Mouse (Mus musculus) urinary bladder, postnatal 14 days (tissue): ENCODE results near the gene Dnase2a.
A peak's percentile ranks its signal among the peaks of the same experiment; 100 is the strongest.
"Not testable (repeated sequence)": the region's sequence is repeated elsewhere in the genome, so short reads cannot be mapped to it uniquely, and the experiment has no call there.

ENCODE experiments used
- DNase-seq: peaks from one replicate; pipeline ENCODE4 v3.0.0; 2021; ENCODE audit warnings: low spot score

Dnase2a gene

DNA sequence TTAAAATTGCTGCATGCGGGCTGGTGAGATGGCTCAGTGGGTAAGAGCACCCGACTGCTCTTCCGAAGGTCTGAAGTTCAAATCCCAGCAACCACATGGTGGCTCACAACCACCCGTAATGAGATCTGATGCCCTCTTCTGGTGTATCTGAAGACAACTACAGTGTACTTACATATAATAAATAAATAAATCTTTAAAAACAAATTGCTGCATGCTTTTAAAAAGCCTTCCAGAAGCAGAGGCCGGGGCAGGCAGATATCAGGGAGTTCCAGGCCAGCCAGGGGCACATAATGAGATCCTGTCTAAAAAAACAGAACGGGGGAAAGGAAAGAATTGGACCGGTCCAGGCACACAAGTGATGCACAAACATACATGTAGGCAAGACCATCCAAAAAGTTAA lies 381 bp upstream of the Dnase2a start:
- DNase-seq = not testable (repeated sequence)

DNA sequence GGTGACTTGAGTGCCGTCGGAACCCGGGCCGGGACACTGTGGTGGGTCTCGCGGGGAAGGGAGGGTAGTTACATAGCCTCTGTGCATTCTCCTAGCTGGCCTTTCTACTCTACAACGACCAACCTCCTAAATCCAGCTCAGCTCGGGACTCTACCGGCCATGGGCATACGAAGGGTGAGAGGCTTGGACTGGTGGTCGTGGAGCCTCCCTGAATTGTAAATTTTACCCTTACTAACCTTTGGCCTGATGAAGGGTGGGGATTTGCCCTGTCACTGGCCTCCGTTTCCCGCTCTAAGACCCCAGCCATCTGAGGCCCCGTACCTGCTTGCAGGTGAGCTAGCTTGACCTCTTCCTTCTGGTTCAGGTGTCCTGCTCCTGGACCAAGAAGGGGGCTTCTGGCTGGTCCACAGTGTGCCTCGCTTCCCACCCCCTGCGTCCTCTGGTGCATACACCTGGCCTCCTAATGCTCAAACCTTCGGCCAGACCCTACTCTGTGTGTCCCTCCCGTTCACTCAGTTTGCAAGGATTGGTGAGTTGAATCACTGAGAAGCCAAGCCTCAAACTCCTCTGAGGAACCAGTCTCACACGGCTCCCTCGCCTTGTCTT lies 905 bp downstream of the Dnase2a start:
- no peak for DNase-seq

DNA sequence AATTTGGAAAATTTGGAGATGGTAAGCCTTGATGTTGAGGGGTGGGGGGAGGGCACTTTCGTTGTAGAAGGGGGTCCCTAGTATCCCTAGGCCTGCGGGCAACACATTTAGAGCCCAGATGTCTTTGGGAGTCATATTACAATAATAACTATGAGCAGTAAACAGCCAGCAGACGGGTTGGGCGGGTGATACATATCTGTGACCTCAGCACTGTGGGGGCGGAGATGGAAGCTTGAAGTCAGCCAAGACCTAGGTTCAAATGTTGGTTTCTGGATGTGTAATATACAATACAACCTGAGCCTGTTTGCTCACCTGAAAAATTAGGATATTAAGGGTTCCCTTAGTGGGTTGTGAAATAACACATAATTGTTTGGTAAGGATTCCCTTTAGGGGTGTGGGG lies 1.6 kb downstream of the Dnase2a start:
- DNase-seq = peak; percentile 49

DNA sequence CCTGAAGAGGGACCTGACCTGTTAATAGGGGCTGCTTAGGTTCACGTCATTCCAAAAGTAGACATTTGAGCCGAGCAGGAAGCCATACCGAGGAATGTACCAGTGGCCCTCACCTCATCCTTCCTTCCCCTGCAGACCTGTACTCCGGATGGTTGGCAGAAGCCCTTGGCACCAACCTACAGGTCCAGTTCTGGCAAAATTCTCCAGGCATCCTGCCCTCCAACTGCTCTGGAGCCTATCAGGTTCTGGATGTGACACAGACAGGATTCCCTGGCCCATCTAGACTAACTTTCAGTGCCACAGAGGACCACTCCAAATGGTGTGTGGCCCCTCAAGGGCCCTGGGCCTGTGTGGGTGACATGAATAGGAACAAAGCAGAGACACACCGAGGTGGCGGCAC lies 2.2 kb downstream of the Dnase2a start:
- no peak for DNase-seq

DNA sequence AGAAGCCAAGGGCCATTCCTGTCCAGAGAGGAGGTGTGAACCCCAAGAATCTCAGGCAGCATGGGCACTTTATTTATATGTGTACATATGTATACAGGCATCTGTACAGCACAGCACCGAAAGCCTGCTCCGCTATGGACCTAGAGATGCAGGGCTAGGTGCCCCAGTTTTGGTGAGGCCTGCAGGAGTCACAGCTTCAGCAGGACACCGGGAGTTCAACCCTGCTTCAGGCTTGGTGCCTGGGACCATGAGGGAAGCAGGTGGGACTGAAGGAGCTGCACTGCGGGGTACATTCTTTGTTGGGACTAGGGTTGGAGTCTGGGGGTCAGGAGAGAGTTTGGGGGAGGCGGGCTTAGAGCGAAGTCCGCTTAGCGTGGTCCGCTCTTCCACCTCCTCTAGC lies 3.5 kb downstream of the Dnase2a start:
- no peak for DNase-seq

DNA sequence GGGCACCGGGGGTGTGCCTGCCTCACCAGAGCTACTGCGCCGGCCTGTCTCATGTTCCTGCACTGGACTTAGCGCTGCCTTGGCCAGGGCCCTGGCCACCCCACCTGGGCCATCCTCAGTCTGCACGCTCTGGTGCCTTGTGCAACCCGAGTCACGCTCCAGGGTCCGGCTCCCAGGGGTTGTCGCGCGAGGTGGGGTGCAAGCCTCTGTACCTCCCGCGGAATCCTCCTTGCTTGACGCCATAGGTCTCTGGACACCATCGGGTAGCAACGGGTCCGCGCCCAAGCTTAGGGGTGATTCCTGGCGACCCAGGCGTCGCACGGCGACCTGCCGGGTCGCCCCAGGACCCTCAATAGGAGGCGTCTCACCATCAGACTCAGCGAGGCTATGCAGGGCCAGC lies 4.0 kb downstream of the Dnase2a start:
- no peak for DNase-seq

DNA sequence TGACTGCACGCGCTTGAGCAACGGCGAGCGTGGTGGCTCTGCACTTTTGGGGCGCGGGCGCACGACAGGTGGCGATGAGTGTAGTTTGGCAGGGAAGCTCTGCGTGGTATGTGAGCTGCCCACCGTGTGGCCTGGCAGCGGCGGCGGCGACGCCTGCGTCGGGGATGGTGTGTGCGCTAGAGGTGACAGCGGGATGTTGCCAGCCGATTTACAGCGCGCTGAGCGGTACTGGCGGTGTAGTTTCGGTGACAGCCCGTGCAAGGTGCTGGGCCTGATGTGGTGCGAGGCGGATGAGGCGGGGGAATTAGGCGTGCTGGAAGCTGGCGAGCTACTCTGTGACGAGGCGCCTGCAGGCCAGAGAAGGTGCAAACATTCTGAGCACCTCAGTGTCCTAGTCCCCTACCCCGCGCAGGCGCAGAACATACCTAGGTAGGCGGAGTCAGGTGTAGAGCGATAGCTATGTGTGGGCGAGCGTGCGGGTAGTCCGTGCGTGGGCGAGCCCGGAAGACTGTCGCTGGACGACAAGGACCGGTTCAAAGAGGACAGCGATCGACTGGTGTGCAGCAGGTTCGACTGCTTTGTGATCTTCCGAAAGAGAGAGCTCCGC lies 4.6 kb downstream of the Dnase2a start:
- DNase-seq = peak; percentile 83

DNA sequence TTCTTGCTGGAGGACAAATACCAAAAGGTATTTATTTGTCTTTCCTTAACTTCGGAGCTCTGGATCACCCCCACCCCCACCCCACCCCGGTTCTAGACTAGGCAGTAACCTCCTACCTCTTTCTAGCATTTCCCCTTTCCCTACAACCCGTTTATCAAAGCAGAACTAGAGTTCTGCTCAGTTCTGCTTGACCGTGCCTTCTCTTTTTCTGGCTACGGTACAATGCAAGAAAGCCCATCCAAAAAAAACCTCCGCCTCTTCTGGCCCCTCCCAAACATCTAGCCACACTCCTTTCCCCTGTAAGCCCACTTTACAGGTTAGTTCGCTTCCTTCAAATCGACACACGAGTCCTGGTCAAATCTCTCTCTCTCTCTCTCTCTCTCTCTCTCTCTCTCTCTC lies 5.1 kb downstream of the Dnase2a start:
- DNase-seq = no peak

DNA sequence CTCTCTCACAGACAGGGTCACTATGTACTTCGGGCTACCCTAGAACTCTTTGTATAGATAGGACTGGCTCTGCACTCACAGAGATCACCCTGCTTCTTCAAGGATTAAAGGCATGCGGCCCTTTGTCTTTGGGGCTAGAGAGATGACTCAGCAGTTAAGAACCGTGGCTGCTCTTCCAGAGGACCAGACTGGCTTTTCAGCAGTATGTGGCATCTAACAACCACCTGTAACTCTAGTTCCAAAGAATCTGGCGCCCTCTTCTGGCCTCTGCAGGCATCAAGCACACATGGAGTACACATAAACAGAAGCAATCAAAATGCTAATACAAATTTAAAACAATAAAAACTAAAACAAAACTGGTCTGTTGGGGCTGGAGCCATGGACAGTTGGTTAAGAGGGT lies 5.6 kb downstream of the Dnase2a start:
- DNase-seq = no peak

DNA sequence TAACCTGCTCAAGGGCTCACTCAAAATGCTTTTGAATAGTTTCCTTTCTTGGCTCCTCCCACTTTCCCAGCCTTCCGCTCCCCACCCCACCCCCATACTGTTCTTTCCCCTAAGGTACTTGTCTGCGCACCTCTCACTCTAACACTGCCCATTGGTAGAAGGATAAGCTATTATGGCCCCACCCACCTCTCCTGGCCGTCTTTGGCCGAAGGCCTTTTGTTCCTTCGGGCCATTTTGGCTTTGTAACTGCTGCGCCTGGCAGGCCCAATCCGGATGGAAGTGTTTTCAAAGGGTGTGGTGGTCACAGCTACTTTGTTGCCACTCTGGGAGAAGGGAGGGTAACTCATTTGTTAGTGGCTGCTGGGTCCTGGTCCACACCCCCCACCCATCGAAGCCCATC lies 6.9 kb downstream of the Dnase2a start:
- no peak for DNase-seq

DNA sequence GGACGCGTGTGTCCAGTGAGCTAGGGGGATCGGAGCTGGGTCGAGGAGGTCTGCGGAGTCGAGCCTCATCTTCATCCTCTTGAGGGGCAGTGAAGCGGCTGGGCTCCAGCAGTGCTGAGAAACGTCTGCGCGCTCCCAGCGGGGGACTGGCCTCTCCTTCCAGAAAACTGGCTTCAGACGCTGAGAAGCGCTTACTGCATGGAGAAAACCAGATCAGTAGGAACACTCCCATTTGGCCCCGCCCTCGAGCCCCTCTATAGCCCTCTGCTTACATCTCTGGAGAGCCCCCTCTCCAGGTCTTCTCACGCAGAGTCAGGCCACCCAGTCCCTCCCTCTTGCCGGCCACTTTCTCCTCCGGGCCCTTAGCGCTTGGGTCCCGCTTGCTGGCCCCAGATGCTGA lies 9.4 kb downstream of the Dnase2a start:
- no peak for DNase-seq

DNA sequence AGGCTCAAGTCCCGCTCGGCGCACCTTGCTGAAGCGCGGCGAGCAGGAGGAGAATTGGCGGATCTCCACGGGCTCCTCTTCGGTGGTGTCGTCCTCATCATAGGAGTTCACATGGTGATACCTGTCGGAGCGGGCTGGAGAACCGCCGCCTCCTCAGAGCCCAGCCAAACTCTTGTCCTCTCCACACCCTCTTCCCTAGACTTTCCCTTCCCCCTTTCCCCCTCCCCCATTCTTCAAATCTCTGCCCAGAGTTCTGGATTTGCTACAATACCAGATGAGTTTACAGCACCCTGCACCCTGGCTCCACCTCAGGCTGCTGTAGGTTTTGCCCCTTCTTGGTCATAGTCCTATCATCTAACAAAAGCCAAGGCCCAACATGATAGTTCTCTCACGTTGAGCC lies 10.3 kb downstream of the Dnase2a start:
- DNase-seq = no peak

DNA sequence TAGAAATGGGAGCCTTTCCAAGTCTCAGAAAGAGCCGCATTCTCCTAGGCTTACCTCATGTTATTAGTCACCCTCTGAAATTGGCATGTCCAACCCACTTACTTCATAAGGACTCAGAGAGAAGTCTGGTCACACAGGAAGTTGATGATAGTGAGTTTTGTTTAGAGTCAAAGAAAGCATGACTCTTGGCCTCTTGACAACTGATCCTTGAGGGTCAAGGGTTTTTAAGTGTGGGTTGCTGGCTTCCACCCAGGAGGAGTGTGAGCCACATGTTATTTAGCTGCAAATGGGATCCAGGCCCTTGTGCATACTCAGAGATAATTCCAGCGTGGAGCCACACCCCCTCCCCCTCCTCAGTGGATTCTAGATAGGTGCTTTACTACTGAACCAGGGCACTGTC lies 13.2 kb downstream of the Dnase2a start:
- no peak for DNase-seq

DNA sequence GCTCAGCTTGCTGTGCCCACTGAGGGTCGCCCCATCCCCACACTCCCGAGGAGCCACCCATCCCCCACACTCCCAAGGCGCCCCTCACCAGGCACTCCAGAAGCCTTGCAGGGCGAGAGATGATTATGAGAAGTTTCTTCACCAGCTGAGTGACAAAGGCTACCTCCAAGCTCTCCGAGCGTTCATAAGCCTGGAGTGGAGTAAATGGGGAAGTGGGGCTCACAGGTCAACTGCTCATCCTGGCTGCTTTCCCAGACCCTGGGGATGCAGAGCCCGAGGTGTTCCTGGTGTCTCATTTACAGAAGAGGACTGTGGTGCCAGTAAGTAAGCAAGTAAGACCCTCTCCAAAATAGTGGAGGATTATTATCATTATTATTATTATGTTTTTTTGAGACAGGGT lies 17.2 kb downstream of the Dnase2a start:
- no peak for DNase-seq

DNA sequence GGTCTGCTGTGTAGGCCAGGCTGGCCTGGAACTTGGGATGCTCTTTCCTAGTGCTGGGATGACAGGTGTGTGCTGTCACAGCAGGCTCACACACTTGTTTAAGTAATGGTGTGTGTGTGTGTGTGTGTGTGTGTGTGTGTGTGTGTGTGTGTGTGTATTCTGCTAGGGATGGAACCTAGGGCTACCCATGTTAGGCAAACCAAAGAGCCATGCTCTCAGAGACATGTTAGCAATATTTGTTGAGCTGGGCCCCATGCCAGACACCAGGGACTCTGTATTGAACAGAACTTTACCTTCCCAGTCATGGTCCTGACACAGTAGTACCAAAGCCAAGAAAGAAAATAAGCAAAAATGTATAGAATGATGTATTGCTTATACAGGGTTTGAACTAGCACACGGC lies 19.2 kb downstream of the Dnase2a start:
- DNase-seq = no peak

DNA sequence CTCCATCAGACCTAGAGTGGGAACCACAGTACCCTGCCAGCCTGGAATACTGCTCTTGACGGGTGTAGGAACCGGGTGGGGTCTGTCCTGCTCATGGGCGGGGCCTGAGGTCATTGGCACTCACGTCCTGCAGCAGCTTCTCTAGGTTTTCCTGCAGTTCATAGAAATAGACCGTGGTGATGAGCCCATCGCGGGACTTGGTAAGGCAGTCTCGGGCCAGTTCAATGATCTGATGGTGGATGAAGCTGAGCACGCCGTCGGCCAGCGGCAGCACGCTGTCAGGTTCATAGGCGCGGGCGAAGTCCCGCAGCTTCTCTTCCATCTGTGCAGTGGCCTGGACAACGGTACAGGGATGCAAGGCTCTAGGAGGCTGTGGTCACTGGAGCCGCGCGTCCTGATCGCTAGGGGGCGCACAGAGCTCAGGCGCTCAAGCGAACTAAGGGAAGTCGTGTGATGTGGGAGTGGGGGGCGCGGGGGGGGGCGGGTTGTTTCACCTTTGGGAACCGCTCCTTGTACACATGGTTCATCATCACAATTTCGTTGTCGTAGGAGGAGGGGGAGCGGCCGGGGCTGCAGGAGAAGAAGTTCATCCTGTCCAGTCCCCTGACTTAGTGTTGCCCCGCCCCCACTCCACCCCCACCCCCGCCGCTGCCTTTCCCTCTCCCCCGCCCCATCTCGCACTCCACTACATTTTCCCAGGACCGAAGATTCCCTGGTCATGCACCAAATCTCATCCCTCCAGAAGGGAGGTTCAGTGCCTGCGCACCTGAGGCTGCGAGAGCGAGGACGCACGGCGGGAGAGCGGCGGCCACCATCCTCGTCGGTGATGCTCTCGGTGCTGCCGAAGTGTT lies 20.3 kb downstream of the Dnase2a start:
- DNase-seq = peak; percentile 69

DNA sequence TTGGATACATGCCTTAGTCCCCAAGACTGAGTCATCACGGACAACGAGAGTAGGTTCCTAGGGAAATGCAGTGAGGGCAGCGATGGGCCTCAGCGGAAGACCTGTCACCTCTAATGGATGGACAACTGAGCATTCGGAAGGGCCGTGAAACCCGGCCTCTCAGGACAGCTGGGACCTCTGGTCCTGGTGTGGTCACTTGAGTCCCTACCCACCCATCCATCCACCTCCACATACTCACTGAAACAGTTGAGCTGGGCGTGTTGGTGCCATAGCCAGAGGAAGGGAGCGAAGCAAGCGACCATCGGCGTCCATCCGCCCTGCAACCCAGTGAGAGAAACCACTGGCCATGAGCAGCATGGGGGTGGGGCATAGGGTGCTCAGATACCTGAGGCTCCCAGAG lies 22.2 kb downstream of the Dnase2a start:
- no peak for DNase-seq

DNA sequence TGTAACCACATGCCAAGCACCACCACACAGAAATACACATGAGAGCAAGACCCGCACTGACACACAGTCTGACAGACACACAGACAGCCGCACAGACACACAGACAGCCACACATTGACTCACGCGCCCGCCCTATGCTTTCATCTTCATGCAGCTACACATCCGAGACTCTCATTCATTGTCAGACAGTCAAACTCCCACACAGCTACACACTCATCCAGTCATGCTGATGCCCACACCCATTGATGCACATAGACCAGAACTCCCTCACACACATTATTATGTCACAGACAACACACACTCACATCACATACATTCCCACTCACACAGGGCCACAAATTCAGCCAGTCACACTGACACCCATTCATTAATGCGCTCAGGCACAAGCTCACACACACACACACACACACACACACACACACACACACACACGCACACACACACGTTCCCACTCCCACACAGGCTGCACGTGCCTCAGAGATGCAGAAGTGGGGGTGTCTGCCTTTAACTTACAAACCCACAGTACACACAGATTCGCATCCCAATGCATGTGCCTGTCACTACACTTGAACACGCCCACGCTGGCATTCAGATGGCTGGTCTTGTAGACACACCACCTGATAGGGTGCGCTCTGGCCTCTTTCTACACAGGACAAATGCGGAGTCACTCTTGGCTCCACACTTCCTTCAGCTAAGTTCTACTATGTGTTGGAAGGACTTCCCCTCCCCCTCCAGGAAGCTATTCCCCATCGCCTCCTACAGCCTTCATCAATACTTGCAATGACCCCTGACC lies 25.6 kb downstream of the Dnase2a start:
- no peak for DNase-seq

DNA sequence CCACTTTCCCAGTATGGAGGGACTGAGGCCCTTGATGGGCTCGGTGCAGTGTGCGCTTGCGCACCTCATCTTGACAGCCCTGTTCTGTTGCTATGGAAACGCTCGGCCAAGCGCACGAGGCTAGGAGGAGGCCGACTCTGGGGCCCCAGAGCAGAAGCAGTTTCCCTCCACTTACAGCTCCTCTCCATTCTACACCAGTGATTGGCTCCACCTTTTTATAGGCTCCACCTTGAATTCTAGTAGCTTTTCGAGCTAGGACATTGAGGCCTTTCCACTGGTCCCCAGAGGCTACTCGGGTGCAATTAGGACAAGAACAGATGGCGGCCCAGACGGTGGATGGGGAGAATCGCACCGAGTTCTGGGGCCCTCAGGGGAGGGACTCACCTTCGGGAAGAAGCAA lies 26.5 kb downstream of the Dnase2a start:
- DNase-seq = no peak

DNA sequence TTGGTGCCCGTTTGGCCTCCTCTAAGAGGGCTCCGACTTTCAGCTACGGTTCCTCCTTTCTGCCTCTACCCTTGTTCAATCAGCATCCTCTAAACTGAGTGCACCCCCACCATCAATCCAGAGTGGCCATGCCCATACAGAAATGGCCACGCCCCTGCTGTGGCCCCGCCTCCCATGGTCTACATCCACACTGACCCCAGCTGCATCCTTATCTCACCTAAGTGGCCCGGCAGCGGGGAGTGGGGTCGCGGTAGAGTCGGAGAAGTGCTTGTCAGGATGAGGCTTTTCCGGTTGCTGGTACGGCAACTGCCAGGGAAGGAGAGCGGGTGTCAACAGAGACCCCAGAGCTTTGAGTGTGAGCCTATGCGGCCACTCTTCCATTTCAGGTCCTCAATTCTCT lies 27.1 kb downstream of the Dnase2a start:
- no peak for DNase-seq

DNA sequence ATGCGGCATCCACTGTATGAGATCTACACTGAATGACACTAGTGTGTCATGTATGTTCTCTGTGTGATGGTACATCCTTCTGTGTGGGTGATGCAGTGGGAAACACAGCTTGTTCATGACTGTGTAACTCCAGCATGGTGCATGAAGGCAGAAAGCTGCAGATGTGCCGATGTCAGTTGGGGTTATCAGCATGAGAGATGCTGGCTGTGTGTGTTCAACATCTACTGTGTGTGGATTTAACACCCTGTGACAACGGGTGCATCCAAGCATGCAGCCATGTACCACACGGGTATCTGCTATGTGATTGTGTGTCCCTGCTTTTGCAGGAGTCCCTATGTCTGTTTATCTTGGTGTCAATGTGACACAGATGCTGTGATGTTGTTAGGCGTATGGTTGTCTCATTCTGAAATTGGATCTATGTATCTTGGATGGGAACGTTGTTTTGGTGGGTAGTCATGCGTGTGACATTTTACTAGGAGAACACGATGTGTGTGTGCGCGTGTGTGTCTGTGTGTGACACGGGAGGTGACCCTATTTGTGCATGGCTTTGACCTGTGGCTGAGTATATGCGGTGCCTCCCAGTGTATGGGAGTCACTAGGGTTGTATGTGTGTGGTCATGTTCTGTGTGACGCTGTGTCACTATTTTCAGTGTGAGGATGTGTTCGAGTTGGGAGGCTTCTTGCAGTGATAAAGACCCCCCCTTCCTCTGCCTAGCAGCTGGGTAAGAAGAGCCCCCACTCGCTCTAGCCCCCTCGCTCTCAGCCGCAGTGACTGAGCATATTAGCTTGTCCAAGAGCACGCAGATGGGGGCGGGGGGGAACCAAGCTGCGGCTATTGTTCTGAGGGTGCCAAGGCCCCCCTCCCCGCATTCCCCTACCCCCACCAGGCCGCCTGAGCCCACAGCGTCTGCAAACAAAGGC lies 27.9 kb downstream of the Dnase2a start:
- no peak for DNase-seq
